Mouse (Mus musculus) brain, embryonic 14.5 days (tissue): ENCODE measurements around the gene Tmem56. TPM values are rescaled to one million over a fixed set of nuclear protein-coding genes. Genes with fewer than 3 reads are reported as not detected.

Experiments used
- DNase-seq: peaks from one replicate; pipeline ENCODE4 v3.0.0-alpha.2; 2011; ENCODE audit warnings: low read depth
- CTCF ChIP-seq: fragments of 200-500 bp; IDR thresholded peaks from 2 replicates; pipeline ENCODE4 v1.5.1; 2012; ENCODE audit warnings: inconsistent platforms, mild to moderate bottlenecking, moderate library complexity, borderline replicate concordance; ENCODE audit not compliant: insufficient read depth, insufficient read length; ENCODE audit errors: extremely low read depth
- POLR2A ChIP-seq: fragments of 200-500 bp; IDR thresholded peaks from 2 replicates; pipeline ENCODE4 v1.6.1; 2012; ENCODE audit warnings: mild to moderate bottlenecking, inconsistent platforms, borderline replicate concordance; ENCODE audit not compliant: poor library complexity, insufficient read depth, insufficient read length, severe bottlenecking; ENCODE audit errors: extremely low read depth
- polyA plus RNA-seq: library from polyadenylated mRNA; depleted of rRNA; stranded (reverse); fragments of >200 nt; gene quantifications from 2 replicates; pipeline ENCODE4 v1.2.3, GENCODE M21; 2012

Gene Tmem56
- polyA plus RNA-seq, 1 experiment: 2.5 TPM

DNA sequence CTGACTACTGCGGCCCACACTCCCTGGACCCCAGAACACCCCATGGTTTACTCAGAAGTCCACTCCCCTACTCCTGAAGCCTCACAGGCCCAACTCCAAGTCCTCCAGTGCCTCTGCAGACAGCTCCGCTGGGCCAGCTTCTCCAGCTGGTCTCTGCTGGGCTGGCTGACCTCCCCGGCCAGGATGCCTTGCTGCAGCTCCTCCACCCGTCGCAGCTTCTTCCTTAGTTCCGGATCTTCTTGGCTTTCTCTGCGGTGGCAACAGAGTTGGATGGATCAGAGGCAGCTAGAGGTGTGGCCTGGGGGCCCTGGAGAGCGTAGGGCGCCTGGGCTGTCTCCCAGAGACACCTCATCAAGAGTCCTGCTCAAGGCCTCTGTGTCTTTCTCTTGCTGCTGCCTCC lies 32.9 kb downstream of the Tmem56 start:
- no peak for TF ChIP-seq POLR2A
- TF ChIP-seq CTCF: no peak
- DNase-seq: no peak

DNA sequence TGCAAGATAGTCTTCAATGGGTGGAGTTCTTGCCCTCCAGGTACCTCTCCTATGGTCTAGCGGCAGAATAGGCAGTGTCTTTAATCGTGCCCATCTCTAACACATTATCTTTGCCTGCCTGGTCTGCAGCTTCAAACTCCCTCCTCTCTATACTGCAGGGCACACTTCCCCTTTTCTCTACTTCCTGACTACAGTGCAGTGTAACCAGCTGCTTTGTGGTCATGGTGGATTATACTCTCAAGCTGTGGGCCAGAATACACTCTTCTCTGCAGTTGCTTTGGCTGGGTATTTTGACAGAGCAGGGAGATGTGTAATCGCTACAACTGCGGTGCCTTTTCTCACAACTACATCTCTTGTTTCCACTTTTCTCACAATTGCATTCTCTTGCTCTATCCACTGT lies 40.0 kb downstream of the Tmem56 start:
- peak; percentile 17 for DNase-seq
- TF ChIP-seq CTCF: no peak
- TF ChIP-seq POLR2A: no peak

DNA sequence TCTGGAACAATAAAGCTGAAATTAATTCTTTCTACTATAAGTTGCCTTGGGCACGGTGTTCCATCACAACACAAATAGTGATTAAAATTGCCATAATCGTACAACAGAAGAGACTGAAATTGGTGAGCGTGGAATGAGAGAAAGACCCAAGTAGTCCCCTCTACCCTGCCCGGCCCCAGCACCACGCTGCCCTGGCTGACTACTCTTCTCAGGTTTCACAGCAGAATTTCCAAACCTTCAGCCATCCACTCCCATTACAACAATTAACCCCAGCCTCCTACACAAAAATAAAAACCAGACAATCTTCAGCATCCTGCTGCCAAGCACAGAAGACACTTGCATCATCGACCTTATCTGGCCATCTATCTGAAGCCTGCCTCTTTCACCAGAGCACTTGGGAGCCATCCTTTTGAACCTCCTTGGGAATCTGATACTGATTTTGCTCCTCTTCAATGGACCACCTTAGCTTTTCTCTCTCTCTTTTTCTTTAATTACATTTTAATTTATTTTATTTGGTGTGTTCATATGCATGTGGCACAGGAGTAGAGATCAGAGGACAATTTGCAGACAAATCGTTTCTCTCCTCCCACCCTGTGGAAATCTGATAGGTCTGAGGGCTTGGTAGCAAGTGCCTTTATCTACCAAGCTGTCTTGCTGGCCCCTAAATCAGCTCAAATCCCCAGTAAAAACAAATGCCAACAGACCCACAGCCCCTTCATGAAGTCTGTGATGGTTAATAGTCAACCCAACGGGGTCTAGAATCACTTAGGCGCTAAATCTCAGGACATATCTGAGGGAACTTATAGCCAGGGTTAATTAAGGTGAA lies 40.6 kb downstream of the Tmem56 start:
- TF ChIP-seq POLR2A: no peak
- no peak for TF ChIP-seq CTCF
- no peak for DNase-seq

DNA sequence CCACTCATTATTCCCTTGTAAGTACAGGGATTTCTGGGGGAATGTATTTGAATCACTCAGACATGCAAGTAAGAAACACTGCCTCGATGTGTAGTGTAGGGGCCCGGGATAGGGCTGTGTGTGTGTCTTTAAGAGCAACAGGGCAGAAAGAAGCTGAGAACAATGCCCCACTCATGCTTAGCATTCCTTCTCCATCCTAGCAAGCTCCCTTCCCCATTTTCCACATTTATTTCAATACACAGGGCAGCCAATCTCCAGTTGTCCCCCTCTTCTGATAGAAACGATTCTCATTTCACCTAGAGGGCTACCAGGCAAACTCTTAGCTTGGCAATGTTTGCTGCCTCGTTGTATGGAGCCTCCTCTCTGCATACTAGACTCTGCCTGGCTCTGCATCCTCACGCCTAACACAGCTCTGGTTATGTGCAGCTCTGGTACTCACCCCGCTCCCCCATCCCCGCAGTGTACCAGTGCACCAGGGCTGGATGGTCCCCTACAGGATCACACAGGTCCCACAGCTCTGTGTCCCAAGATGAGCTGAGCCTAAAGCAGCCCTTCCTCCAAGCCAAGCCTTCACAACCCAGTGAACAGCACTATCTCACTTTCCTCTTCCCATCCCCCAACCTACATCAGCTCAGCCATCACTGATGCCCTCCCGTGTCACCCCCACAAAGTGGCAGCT lies 42.4 kb downstream of the Tmem56 start:
- peak; percentile 84 for DNase-seq
- TF ChIP-seq CTCF (no peak), POLR2A (no peak)

DNA sequence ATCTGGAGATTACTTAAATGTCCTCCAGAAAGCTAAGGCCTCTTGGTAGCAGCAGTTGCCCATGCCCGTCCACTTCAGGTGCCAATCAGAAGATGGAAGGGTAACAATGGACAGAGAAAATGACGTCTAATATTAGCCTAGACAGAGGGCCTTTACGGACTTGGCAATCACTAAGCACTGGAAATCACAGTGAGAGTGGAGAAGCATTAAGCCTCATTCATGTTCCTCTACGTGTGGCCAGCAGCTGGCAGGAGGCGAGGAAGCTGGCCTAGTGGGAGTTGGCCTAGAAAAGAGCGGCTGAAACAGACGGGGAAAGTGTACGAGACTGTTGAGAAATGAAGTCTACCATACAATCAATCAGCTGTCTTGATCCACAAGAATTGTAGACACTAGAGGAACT lies 43.8 kb downstream of the Tmem56 start:
- peak; percentile 63 for DNase-seq
- TF ChIP-seq CTCF (no peak), POLR2A (no peak)

DNA sequence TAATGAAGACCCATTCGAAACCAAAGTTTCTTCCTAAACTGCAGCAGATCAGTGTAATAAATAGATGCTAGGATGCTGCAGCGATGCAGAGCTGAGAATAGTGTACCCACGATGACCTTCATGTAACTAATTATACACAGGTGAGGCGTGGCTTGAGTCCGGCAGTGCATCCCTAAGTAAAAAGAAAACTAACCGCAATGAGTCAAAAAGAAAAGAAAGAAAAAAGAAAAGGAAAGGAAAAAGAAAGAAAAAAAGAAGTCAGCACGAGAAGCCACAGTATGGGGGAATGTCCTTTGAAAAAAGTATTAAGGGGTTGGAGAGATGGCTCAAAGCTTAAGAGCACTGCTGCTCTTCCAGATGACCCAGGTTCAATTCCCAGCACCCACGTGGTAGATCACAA lies 58.1 kb downstream of the Tmem56 start:
- no peak for DNase-seq
- no peak for TF ChIP-seq POLR2A
- no peak for TF ChIP-seq CTCF

DNA sequence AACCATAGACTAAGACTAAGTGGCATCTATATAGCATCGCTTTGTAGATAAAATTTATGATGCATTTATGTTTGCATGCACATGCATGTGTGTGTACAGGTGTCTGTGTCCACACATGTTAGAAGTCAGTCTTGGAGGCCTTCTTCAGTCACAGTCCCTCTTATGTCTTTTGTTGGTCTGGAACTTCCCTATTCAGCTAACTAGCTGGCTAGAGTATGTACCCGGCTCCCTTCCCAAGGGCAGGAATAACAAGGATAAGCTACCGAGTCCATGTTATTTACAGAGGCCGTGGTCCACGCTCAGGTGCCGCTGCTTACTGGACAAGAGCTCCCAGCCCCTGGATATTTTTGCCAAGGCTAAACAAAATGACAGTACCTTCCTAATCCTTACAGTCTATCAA lies 58.7 kb downstream of the Tmem56 start:
- TF ChIP-seq CTCF: no peak
- TF ChIP-seq POLR2A: no peak
- DNase-seq: no peak

DNA sequence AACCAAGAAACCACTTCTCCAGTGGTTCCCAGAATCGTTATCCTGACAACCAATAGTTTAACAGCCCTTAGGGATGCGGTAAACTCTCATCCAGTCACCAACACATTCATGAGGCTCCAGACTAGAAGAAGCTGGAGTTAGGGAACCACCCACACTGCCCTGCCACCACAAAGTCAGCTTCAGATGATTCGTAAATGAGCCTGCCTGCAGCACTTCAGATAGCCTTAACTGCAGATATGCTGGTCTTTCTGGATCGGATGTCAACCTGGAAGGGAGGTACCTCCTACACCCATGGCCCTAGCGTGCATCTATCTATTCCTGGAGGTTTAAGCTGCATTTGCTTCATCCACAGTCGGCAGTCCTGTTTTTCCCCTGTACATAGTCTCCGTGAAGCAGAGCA lies 60.9 kb downstream of the Tmem56 start:
- no peak for DNase-seq

DNA sequence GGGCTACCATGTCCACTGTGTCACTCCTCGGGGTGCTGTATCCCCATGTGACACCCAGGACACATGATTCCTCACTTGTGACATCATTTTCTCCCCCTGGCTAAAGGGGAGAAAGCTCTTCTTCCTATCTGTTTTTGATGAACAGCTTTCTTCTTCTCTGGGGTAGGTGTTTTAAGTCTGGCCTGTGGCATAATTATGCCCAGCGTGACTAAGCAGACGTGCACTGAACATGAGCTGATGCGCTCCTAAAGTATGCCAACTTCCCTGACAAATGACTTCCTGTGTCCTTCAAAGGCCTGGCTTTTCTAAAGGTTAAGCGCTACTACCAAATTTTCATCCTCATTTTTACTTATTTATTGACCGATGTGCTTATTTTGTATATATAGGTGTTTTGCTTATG lies 65.9 kb downstream of the Tmem56 start:
- no peak for TF ChIP-seq POLR2A
- no peak for TF ChIP-seq CTCF
- no peak for DNase-seq

More for the DNA sequence above, 60.9 kb downstream of the Tmem56 start:
- TF ChIP-seq CTCF (no peak), POLR2A (no peak)

DNA sequence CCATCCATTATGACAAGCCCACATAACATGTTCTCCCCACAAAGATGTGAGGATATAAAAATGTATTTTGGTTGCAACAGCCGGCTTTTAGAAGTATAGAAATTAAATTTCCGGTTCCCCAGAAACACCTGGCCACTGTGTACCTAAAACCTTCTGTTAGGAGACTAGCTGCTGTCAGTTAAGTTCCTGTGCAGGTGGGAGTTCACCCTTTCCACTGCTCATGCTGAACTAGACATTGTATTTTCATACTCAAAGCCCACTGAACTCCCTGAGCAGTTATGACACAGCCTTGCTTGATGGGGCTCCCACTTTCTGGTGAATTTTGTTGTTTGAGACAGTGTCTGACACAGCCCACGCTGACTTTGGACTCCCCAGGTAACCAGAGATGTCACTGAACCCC lies 69.4 kb downstream of the Tmem56 start:
- DNase-seq: no peak
- TF ChIP-seq POLR2A (no peak), CTCF (no peak)

DNA sequence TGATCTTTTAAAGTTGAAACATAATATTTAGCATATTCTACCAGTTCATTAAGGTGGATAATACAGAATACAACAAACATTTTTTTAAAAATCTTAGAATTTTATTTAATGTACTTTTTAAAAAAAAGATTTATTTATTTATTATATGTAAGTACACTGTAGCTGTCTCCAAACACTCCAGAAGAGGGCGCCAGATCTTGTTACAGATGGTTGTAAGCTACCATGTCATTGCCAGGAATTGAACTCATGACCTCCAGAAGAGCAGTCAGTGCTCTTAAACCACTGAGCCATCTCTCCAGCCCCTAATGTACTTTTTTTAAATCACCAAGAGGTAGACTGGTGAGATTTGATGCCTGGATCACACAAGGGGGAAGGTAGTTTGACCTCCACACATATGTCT lies 70.7 kb downstream of the Tmem56 start:
- TF ChIP-seq CTCF (no peak), POLR2A (no peak)
- no peak for DNase-seq

DNA sequence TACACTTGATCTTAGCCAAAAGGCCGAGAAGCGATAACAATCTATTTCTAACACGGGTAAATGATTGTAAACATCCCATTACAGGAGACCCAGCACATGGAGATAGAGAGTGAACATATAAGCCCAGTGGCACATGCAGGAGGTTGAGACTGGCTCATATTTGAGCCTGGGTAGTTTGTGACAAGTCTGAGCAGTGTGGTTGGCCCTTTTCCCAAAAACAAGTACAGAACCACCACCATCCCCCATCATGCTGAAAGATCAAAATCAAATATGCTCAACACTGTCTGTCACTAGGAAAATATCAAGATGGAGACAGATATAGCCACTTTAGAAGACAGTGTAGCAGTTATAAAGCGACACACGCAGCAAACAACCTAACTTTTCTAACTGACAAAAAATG lies 73.9 kb downstream of the Tmem56 start:
- TF ChIP-seq CTCF: no peak
- no peak for TF ChIP-seq POLR2A
- DNase-seq: peak; percentile 23

DNA sequence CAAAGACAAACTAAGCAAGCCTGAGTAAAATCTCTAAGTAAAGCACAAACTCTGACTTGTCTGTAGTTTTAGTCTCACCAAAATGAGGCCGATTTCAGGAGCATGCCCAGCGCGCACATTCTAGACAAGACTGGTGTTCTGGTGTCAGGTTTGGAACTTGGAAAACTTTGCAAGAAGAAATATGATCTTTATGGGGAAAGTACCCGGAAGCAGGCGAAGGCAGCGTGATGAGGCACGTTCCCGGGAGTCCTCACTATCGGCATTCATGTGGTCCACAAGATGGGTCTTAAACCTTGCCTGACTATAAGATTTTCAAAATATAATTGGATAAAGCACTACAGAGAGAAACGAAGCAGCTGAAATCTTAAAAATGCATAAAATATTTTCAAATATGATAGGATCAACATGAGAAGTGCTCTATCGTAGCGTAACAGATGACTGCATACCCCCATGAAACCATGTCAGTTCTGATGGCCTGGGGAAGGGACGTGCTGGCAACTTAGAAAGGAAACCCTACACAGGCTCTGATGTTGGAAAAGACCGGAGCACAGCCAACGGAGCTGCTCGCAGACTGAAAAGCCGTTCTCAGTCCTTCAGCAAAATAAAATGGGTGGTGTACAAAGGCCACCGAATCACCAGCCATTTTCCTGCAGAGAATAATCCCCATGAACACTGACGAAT lies 76.6 kb downstream of the Tmem56 start:
- DNase-seq: no peak
- no peak for TF ChIP-seq CTCF
- TF ChIP-seq POLR2A: no peak

DNA sequence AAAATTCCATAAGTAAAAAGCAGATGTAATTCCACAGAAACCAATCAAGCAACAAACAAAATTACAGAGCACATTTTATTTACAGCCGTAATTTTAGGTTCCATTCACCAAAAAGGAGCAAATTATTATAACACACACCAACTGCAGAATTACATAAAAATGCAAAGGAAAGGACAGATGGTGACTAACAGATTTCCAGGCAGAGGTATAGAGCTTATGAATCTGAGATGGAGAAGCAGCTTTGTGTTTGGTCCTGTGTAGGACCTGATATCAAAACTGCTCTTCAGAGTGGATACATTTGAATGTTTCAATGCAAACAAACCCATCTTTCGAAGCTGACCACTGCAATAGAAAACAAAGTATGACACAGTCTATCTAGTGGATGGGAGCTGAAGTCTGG lies 80.3 kb downstream of the Tmem56 start:
- TF ChIP-seq POLR2A: no peak
- peak; percentile 15 for DNase-seq

DNA sequence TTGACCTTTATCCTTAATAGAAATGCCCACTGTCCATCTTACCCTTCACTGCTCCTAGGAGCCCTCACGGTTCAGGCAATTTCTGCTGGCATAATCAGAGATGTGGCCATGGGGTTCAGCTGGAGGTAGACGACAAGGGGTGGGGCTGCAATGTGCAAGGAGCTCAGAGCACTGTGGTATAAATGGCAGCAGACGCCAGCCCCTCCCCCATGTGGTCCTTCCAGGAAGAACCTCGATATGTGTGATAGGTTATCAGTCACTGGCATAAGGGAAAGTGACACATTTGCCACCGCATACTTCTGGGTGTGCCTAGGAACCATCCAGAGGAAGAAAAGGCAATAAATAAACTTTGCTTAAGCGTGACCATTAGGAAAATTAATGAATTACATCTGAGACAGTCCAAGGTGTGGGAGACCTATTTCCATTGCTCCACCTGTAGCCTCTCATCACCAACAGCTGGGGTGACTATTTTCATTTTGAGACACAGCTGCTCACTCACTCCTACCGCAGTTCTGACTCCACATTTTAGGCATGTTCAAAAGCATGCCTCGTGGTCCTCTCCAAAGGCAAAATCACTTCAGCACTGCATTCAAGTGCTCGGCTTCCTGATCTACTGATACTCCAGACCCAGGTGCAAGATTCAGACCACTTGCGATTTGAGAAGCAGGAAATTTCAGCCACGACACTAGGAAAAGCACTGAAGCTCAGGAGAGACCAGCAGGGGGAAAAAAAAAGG lies 81.7 kb downstream of the Tmem56 start:
- no peak for TF ChIP-seq POLR2A
- TF ChIP-seq CTCF: no peak
- no peak for DNase-seq
